Mouse (Mus musculus) hindbrain, embryonic 16.5 days (tissue): ENCODE data around the gene Gm17660. TPM values are rescaled to one million over a fixed set of nuclear protein-coding genes. Genes with fewer than 3 reads are reported as not detected.

ENCODE experiments used
- ATAC-seq: fragments of 200-750 bp; cut with Nextera tagmentation; 2 replicates; pipeline ENCODE4 v1.8.0; 2017; ENCODE audit warnings: moderate TSS enrichment, moderate library complexity
- H3K27ac ChIP-seq: fragments of 300-500 bp; sonication (generic); 2 replicates; pipeline ENCODE4 v1.5.1; 2014; ENCODE audit warnings: low read depth, mild to moderate bottlenecking, control low read depth, low read length, moderate library complexity
- H3K27me3 ChIP-seq: fragments of 300-500 bp; sonication (generic); replicated peaks from 2 replicates; pipeline ENCODE4 v1.6.1; 2014; ENCODE audit warnings: low read length; ENCODE audit not compliant: control insufficient read depth, insufficient read depth
- H3K36me3 ChIP-seq: fragments of 300-500 bp; sonication (generic); 2 replicates; pipeline ENCODE4 v1.6.1; 2014; ENCODE audit warnings: mild to moderate bottlenecking, low read length, moderate library complexity, mixed read lengths; ENCODE audit not compliant: control insufficient read depth, insufficient read depth
- H3K4me1 ChIP-seq: fragments of 300-500 bp; sonication (generic); 2 replicates; pipeline ENCODE4 v1.6.1; 2014; ENCODE audit warnings: low read depth, low read length; ENCODE audit not compliant: control insufficient read depth, insufficient read depth
- H3K4me2 ChIP-seq: fragments of 300-500 bp; sonication (generic); 2 replicates; pipeline ENCODE4 v1.6.1; 2014; ENCODE audit warnings: mild to moderate bottlenecking, low read length, control low read depth, moderate library complexity
- H3K4me3 ChIP-seq: fragments of 300-500 bp; sonication (generic); 2 replicates; pipeline ENCODE4 v1.5.1; 2014; ENCODE audit warnings: mild to moderate bottlenecking, low read length, control low read depth, moderate library complexity
- H3K9ac ChIP-seq: fragments of 300-500 bp; sonication (generic); 2 replicates; pipeline ENCODE4 v1.6.1; 2014; ENCODE audit warnings: low read depth, mild to moderate bottlenecking, control low read depth, low read length, moderate library complexity
- H3K9me3 ChIP-seq: fragments of 300-500 bp; sonication (generic); 2 replicates; pipeline ENCODE4 v1.6.1; 2014; ENCODE audit warnings: mild to moderate bottlenecking, low read length, moderate library complexity; ENCODE audit not compliant: control insufficient read depth
- WGBS: fragments of 180-500 bp; shearing (Covaris S2); extraction: QIAGEN DNeasy Blood & Tissue Kit; methylation state at CpG from one replicate; pipeline ENCODE4 v1.1.7; 2014; 5-methylcytosine and 5-hydroxymethylcytosine counted together
- polyA plus RNA-seq: library from polyadenylated mRNA; unstranded; fragments of >200 nt; fragmentation: Nextera tagmentation; extraction: Ambion mirVana; gene quantifications from 2 replicates; pipeline ENCODE4 v1.2.1, GENCODE M21; 2015

The Gm17660 gene
- polyA plus RNA-seq, 1 experiment from 2014 or later: 0.44 TPM

GRCm38 (mm10) chr5:104068751-104069150 is 8.7 kb downstream of the Gm17660 start:
- H3K27me3 ChIP-seq: no peaks in the 10 kb centered on the region
- no peak for ATAC-seq

GRCm38 (mm10) chr5:104062773-104063551 is 14.4 kb downstream of the Gm17660 start:
- ATAC-seq: no peak
- no peak overlapping the region for H3K27ac ChIP-seq
- no peak overlapping the region for H3K4me2 ChIP-seq
- H3K9ac ChIP-seq: no peak overlapping the region
- H3K4me1 ChIP-seq: no peaks in the 10 kb centered on the region
- H3K9me3 ChIP-seq: no peaks in the 10 kb centered on the region
- H3K36me3 ChIP-seq: peaks cover 16% of the 10 kb centered on the region
- no peaks in the 10 kb centered on the region for H3K27me3 ChIP-seq
- no peak overlapping the region for H3K4me3 ChIP-seq
- 91% methylated on average over 11 of the region's 11 CpGs for WGBS

More at GRCm38 (mm10) chr5:104068751-104069150, 8.7 kb downstream of the Gm17660 start:
- no peak overlapping the region for H3K4me3 ChIP-seq
- no peak overlapping the region for H3K9ac ChIP-seq
- peaks cover 6% of the 10 kb centered on the region for H3K36me3 ChIP-seq
- no peaks in the 10 kb centered on the region for H3K9me3 ChIP-seq
- H3K4me1 ChIP-seq: no peaks in the 10 kb centered on the region; the same call in 1 of the 2 replicates
- H3K27ac ChIP-seq: no peak overlapping the region
- WGBS: 85% methylated on average over 7 of the region's 7 CpGs
- H3K4me2 ChIP-seq: no peak overlapping the region

- no peak overlapping the region for H3K4me2 ChIP-seq
- H3K4me1 ChIP-seq: no peaks in the 10 kb centered on the region
- no peaks in the 10 kb centered on the region for H3K27me3 ChIP-seq
- H3K9ac ChIP-seq: no peak overlapping the region
- H3K9me3 ChIP-seq: no peaks in the 10 kb centered on the region
- 79% methylated on average over 13 of the region's 13 CpGs for WGBS
- H3K4me3 ChIP-seq: no peak overlapping the region
- peak; percentile 50; the same call in 1 of the 2 replicates for ATAC-seq
- peaks cover 16% of the 10 kb centered on the region for H3K36me3 ChIP-seq
- H3K27ac ChIP-seq: no peak overlapping the region
Measured at GRCm38 (mm10) chr5:104061936-104062772, 15.3 kb downstream of the Gm17660 start.

GRCm38 (mm10) chr5:104060429-104060828 is 17.0 kb downstream of the Gm17660 start:
- H3K4me2 ChIP-seq: no peak overlapping the region
- peaks cover 16% of the 10 kb centered on the region for H3K36me3 ChIP-seq
- no peaks in the 10 kb centered on the region for H3K27me3 ChIP-seq
- no peak overlapping the region for H3K9ac ChIP-seq
- WGBS: 83% methylated on average over 5 of the region's 5 CpGs
- H3K9me3 ChIP-seq: no peaks in the 10 kb centered on the region
- peak; percentile 42; the same call in 1 of the 2 replicates for ATAC-seq
- H3K4me3 ChIP-seq: no peak overlapping the region
- no peaks in the 10 kb centered on the region for H3K4me1 ChIP-seq
- no peak overlapping the region for H3K27ac ChIP-seq

GRCm38 (mm10) chr5:104059628-104060027 is 17.8 kb downstream of the Gm17660 start:
- Histone ChIP-seq H3K27me3 (no peaks in the 10 kb centered on the region), H3K4me3 (no peak overlapping the region), H3K9ac (0 out of 2 replicates have a peak overlapping the region, but pooled peaks have one; percentile 9), H3K4me2 (no peak overlapping the region), H3K36me3 (peaks cover 10% of the 10 kb centered on the region), H3K9me3 (no peaks in the 10 kb centered on the region), H3K4me1 (no peaks in the 10 kb centered on the region), H3K27ac (no peak overlapping the region)
- WGBS: 81% methylated on average over 9 of the region's 9 CpGs
- ATAC-seq: no peak

GRCm38 (mm10) chr5:104058021-104058420 is 19.4 kb downstream of the Gm17660 start:
- Histone ChIP-seq H3K9me3 (no peaks in the 10 kb centered on the region), H3K27ac (no peak overlapping the region), H3K4me2 (no peak overlapping the region), H3K4me3 (no peak overlapping the region), H3K9ac (no peak overlapping the region), H3K4me1 (no peaks in the 10 kb centered on the region), H3K36me3 (peaks cover 10% of the 10 kb centered on the region), H3K27me3 (no peaks in the 10 kb centered on the region)
- ATAC-seq: no peak
- 65% methylated on average over 15 of the region's 15 CpGs for WGBS

GRCm38 (mm10) chr5:104056295-104056694 is 21.1 kb downstream of the Gm17660 start:
- ATAC-seq: no peak
- no peak overlapping the region for H3K4me3 ChIP-seq
- no peak overlapping the region for H3K4me2 ChIP-seq
- no peaks in the 10 kb centered on the region for H3K4me1 ChIP-seq
- H3K9ac ChIP-seq: no peak overlapping the region
- H3K27ac ChIP-seq: no peak overlapping the region
- H3K36me3 ChIP-seq: peaks cover 19% of the 10 kb centered on the region
- 89% methylated on average over 7 of the region's 7 CpGs for WGBS
- H3K9me3 ChIP-seq: no peaks in the 10 kb centered on the region
- no peaks in the 10 kb centered on the region for H3K27me3 ChIP-seq

- no peak overlapping the region for H3K27ac ChIP-seq
- H3K36me3 ChIP-seq: peaks cover 23% of the 10 kb centered on the region
- WGBS: 96% methylated on average over 4 of the region's 4 CpGs
- H3K4me2 ChIP-seq: no peak overlapping the region
- ATAC-seq: no peak
- H3K9ac ChIP-seq: no peak overlapping the region
- H3K4me1 ChIP-seq: no peaks in the 10 kb centered on the region
- H3K27me3 ChIP-seq: no peaks in the 10 kb centered on the region
- H3K4me3 ChIP-seq: no peak overlapping the region
- H3K9me3 ChIP-seq: no peaks in the 10 kb centered on the region
Measured at GRCm38 (mm10) chr5:104055816-104056215, 21.6 kb downstream of the Gm17660 start.

- Histone ChIP-seq H3K27ac (no peak overlapping the region), H3K36me3 (peaks cover 20% of the 10 kb centered on the region), H3K4me1 (no peaks in the 10 kb centered on the region), H3K4me3 (no peak overlapping the region), H3K27me3 (no peaks in the 10 kb centered on the region), H3K9ac (no peak overlapping the region), H3K9me3 (no peaks in the 10 kb centered on the region), H3K4me2 (no peak overlapping the region)
- ATAC-seq: no peak
- WGBS: 96% methylated on average over 4 of the region's 4 CpGs
Measured at GRCm38 (mm10) chr5:104054938-104055337, 22.5 kb downstream of the Gm17660 start.
